Mouse (Mus musculus): ENCODE results near the gene H2-K1.

DNA sequence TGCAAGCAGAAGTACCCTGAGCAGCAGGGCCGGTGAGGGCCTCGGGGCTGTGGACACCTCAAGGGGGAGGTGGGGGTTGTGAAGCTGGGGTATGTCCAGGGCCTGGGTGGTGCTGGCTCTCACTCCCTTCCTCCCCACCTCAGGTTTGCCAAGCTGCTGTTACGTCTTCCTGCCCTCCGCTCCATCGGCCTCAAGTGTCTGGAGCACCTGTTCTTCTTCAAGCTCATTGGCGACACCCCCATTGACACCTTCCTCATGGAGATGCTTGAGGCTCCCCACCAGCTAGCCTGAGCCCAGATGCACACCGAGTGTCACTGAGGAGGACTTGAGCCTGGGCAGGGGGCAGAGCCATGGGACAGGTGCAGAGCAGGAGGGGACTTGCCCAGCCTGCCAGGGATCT, 37.1 kb upstream of the H2-K1 start:
- no peak for TF ChIP-seq POLR2A (IDR thresholded peaks at IDR 0.05; ENCODE audit: low read depth, low read length)
- TF ChIP-seq CTCF (IDR thresholded peaks at IDR 0.05; ENCODE audit: extremely low read depth, insufficient read depth, insufficient read length, insufficient replicate concordance): no peak

All from spleen, adult 2 months (tissue).